Mouse (Mus musculus): Measurements from ENCODE around the gene Man1a. TPM values are rescaled to one million over a fixed set of nuclear protein-coding genes. Genes with fewer than 3 reads are reported as not detected.

Gene Man1a
- polyA plus RNA-seq, 1 experiment from 2014 or later, result 10.3 TPM

- H3K4me2 ChIP-seq (ENCODE audit: low read length), result no peak overlapping the region
- no peaks in the 10 kb centered on the region for H3K9me3 ChIP-seq (replicated peaks; ENCODE audit: low read length)
- WGBS, result 87% methylated on average over 13 of the region's 13 CpGs
- H3K27ac ChIP-seq, result no peak overlapping the region
- TF ChIP-seq CTCF (IDR thresholded peaks at IDR 0.05; ENCODE audit: low read depth), result no peak
- no peak overlapping the region for H3K9ac ChIP-seq (ENCODE audit: low read depth, low read length)
- H3K4me1 ChIP-seq (replicated peaks; ENCODE audit: insufficient read depth, low read length), result no peaks in the 10 kb centered on the region
- no peak for ATAC-seq (replicated peaks; ENCODE audit: low FRiP score, low read depth)
- no peak for DNase-seq (ENCODE audit: low spot score)
- H3K36me3 ChIP-seq (ENCODE audit: insufficient read depth, low read length), result no peaks in the 10 kb centered on the region
- no peak overlapping the region for H3K4me3 ChIP-seq (replicated peaks; ENCODE audit: low read depth, low read length)
- no peaks in the 10 kb centered on the region for H3K27me3 ChIP-seq (ENCODE audit: insufficient read depth, low read length)
Observed at GRCm38 (mm10) chr10:53997301-53997700, 79.1 kb downstream of the Man1a start.

- Histone ChIP-seq H3K4me1 (replicated peaks; ENCODE audit: insufficient read depth, low read length) (no peaks in the 10 kb centered on the region), H3K27ac (no peak overlapping the region), H3K4me3 (replicated peaks; ENCODE audit: low read depth, low read length) (no peak overlapping the region), H3K36me3 (ENCODE audit: insufficient read depth, low read length) (no peaks in the 10 kb centered on the region), H3K27me3 (ENCODE audit: insufficient read depth, low read length) (no peaks in the 10 kb centered on the region), H3K9ac (ENCODE audit: low read depth, low read length) (no peak overlapping the region), H3K9me3 (replicated peaks; ENCODE audit: low read length) (no peaks in the 10 kb centered on the region), H3K4me2 (ENCODE audit: low read length) (no peak overlapping the region)
- ATAC-seq (replicated peaks; ENCODE audit: low FRiP score, low read depth), result no peak
- no peak for TF ChIP-seq CTCF (IDR thresholded peaks at IDR 0.05; ENCODE audit: low read depth)
- peak; percentile 17 for DNase-seq (ENCODE audit: low spot score)
Observed at GRCm38 (mm10) chr10:53996216-53996615, 80.2 kb downstream of the Man1a start.

GRCm38 (mm10) chr10:53994591-53994990, 81.8 kb downstream of the Man1a start:
- Histone ChIP-seq H3K4me3 (replicated peaks; ENCODE audit: low read depth, low read length) (no peak overlapping the region), H3K9me3 (replicated peaks; ENCODE audit: low read length) (no peaks in the 10 kb centered on the region), H3K36me3 (ENCODE audit: insufficient read depth, low read length) (no peaks in the 10 kb centered on the region), H3K27me3 (ENCODE audit: insufficient read depth, low read length) (no peaks in the 10 kb centered on the region), H3K27ac (no peak overlapping the region), H3K4me1 (replicated peaks; ENCODE audit: insufficient read depth, low read length) (no peaks in the 10 kb centered on the region), H3K9ac (ENCODE audit: low read depth, low read length) (no peak overlapping the region), H3K4me2 (ENCODE audit: low read length) (no peak overlapping the region)
- TF ChIP-seq CTCF (IDR thresholded peaks at IDR 0.05; ENCODE audit: low read depth), result no peak
- DNase-seq (ENCODE audit: low spot score) (no peak), ATAC-seq (replicated peaks; ENCODE audit: low FRiP score, low read depth) (0 out of 2 replicates have a peak, but pooled peaks have one; percentile 46)
- 67% methylated on average over 3 of the region's 3 CpGs for WGBS

- Histone ChIP-seq H3K36me3 (ENCODE audit: insufficient read depth, low read length) (no peaks in the 10 kb centered on the region), H3K27ac (no peak overlapping the region), H3K4me2 (ENCODE audit: low read length) (no peak overlapping the region), H3K4me3 (replicated peaks; ENCODE audit: low read depth, low read length) (no peak overlapping the region), H3K9ac (ENCODE audit: low read depth, low read length) (no peak overlapping the region), H3K27me3 (ENCODE audit: insufficient read depth, low read length) (no peaks in the 10 kb centered on the region), H3K9me3 (replicated peaks; ENCODE audit: low read length) (no peaks in the 10 kb centered on the region), H3K4me1 (replicated peaks; ENCODE audit: insufficient read depth, low read length) (no peaks in the 10 kb centered on the region)
- WGBS, result 77% methylated on average over 4 of the region's 4 CpGs
- ATAC-seq (replicated peaks; ENCODE audit: low FRiP score, low read depth) (no peak), DNase-seq (ENCODE audit: low spot score) (no peak)
- TF ChIP-seq CTCF (IDR thresholded peaks at IDR 0.05; ENCODE audit: low read depth), result no peak
Observed at GRCm38 (mm10) chr10:53990434-53990833, 86.0 kb downstream of the Man1a start.

GRCm38 (mm10) chr10:53984894-53985293, 91.5 kb downstream of the Man1a start:
- Histone ChIP-seq H3K36me3 (ENCODE audit: insufficient read depth, low read length) (no peaks in the 10 kb centered on the region), H3K9me3 (replicated peaks; ENCODE audit: low read length) (no peaks in the 10 kb centered on the region), H3K9ac (ENCODE audit: low read depth, low read length) (no peak overlapping the region), H3K4me3 (replicated peaks; ENCODE audit: low read depth, low read length) (no peak overlapping the region), H3K4me1 (replicated peaks; ENCODE audit: insufficient read depth, low read length) (no peaks in the 10 kb centered on the region), H3K27me3 (ENCODE audit: insufficient read depth, low read length) (no peaks in the 10 kb centered on the region), H3K4me2 (ENCODE audit: low read length) (no peak overlapping the region), H3K27ac (no peak overlapping the region)
- WGBS, result 97% methylated on average over 5 of the region's 5 CpGs
- TF ChIP-seq CTCF (IDR thresholded peaks at IDR 0.05; ENCODE audit: low read depth), result no peak
- DNase-seq (ENCODE audit: low spot score), result no peak
- ATAC-seq (replicated peaks; ENCODE audit: low FRiP score, low read depth), result no peak

GRCm38 (mm10) chr10:53984086-53984485, 92.3 kb downstream of the Man1a start:
- 53% methylated on average over 3 of the region's 3 CpGs for WGBS
- Histone ChIP-seq H3K27ac (no peak overlapping the region), H3K27me3 (ENCODE audit: insufficient read depth, low read length) (no peaks in the 10 kb centered on the region), H3K9ac (ENCODE audit: low read depth, low read length) (no peak overlapping the region), H3K4me1 (replicated peaks; ENCODE audit: insufficient read depth, low read length) (no peaks in the 10 kb centered on the region), H3K4me2 (ENCODE audit: low read length) (no peak overlapping the region), H3K9me3 (replicated peaks; ENCODE audit: low read length) (no peaks in the 10 kb centered on the region), H3K36me3 (ENCODE audit: insufficient read depth, low read length) (no peaks in the 10 kb centered on the region), H3K4me3 (replicated peaks; ENCODE audit: low read depth, low read length) (no peak overlapping the region)
- no peak for ATAC-seq (replicated peaks; ENCODE audit: low FRiP score, low read depth)
- no peak for DNase-seq (ENCODE audit: low spot score)
- no peak for TF ChIP-seq CTCF (IDR thresholded peaks at IDR 0.05; ENCODE audit: low read depth)

- Histone ChIP-seq H3K9me3 (replicated peaks; ENCODE audit: low read length) (no peaks in the 10 kb centered on the region), H3K9ac (ENCODE audit: low read depth, low read length) (no peak overlapping the region), H3K4me1 (replicated peaks; ENCODE audit: insufficient read depth, low read length) (no peaks in the 10 kb centered on the region), H3K27ac (no peak overlapping the region), H3K4me2 (ENCODE audit: low read length) (no peak overlapping the region), H3K27me3 (ENCODE audit: insufficient read depth, low read length) (no peaks in the 10 kb centered on the region), H3K36me3 (ENCODE audit: insufficient read depth, low read length) (no peaks in the 10 kb centered on the region), H3K4me3 (replicated peaks; ENCODE audit: low read depth, low read length) (no peak overlapping the region)
- no peak for DNase-seq (ENCODE audit: low spot score)
- ATAC-seq (replicated peaks; ENCODE audit: low FRiP score, low read depth), result no peak
- WGBS, result 33% methylated on average over 1 of the region's 1 CpGs
- no peak for TF ChIP-seq CTCF (IDR thresholded peaks at IDR 0.05; ENCODE audit: low read depth)
Observed at GRCm38 (mm10) chr10:53978647-53979046, 97.8 kb downstream of the Man1a start.

All from kidney, postnatal 0 days (tissue).